Mouse (Mus musculus): ENCODE results near the gene Arap2.
"Not testable (repeated sequence)": the region's sequence is repeated elsewhere in the genome, so short reads cannot be mapped to it uniquely, and the experiment has no call there.

Gene Arap2

GRCm38 (mm10) chr5:62743220-62743922 is 22.6 kb downstream of the Arap2 start:
- no peak for DNase-seq (ENCODE audit: low spot score in 2 of 2)

DNA sequence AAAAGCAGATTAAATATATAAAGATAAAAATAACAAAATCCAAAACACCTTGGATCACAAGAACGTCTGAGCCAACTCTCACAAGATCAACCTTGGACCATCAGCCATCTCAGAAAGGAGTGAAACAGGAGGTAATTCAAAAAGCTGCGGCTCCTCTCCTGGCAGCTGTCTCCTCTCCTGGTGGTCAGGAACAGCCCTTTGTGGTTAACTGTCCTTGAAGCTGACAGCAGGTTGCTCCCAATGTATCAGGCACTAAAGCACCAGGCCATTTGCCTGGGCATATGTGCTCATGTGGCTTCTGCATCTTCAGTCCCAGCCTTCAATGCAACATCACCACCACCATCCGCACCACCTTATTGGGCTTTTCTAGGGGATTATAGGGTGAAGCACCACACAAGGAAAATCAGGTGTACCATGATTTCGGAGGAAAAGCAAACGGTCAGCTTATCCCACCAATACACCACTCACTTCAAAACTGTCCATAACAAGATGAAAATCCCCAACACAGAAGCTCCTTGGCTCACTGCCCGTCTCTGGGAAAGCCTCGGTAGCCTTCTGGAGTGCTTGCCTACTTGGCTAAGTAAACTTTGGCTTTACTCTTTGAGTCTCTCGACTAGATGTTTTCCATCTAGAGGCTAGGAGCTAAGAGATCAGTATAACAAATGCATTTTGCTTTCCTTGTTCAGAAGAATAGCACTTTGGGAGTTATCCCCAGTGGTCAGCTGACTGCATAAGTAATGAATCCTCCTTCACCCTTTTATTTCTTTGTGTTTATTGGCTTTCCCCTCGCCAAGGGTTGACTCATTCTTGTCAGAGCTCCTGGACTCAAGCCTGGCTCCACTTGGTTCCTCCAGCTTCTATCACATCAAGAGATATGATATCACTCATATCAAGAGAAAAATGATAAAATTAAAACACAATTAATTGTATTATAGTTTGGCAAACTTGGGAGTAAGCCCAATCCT is 26.2 kb downstream of the Arap2 start:
- no peak for DNase-seq (ENCODE audit: low spot score in 2 of 2)

DNA sequence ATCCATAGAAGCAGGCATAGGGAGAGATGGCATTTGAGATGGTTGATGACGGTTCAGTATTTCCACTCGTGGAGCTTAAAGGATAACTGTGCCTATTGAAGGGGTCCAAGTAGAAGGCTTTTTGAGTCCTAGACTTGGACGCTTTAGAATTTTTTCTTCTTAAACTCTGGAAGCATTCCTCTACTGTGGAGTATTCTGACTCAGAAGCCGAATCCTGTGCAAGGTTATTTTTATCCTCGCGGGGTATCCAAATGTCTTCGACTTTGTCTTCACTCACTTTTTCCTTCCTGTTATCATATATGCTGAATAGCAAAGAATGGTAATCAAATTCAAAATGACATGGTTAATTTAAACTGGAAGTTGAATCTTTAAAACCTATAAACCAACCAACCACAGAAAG is 35.4 kb downstream of the Arap2 start:
- DNase-seq (ENCODE audit: low spot score in 2 of 2) = not testable (repeated sequence)

GRCm38 (mm10) chr5:62725551-62725950 is 40.4 kb downstream of the Arap2 start:
- no peak for DNase-seq (ENCODE audit: low spot score in 2 of 2)

DNA sequence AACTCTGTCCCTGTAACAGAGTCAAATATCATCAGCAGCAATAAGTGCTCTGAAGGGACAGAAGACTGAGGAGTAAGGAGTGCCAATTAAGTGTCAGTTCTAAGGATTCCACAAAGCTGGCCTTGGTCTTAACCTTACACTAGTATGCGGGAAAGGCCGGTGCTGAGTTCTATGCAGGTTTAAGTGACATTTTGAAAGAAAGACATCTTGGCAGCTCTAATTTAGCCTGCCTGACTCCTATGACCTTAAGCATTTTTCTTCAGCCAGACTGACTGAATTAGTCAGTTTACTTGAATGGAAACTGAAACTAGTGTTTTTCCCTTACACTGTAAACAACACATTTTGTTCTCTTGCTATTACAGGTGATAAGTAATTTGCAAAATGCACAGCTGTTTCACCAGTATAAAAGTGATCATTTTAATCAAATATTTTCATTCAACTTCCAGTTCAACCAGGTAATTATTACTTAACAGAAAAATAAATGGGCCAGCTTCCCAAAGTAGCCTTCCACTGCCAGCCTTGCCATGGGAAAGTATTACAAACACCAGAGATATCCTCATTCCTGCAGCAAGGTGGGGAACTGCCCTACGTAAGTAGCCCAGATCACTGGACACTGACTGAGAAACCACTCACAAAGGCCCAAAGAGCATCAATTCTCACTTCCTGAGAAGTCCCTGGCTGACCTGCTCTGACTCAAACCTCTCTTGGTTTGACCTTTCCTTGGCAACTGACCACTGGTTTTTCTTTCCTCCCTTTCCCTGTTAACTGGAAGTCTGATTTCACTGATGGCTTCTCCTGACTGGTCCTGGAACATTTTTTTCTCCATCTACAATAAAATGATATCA is 42.5 kb downstream of the Arap2 start:
- DNase-seq (ENCODE audit: low spot score in 2 of 2) = no peak

DNA sequence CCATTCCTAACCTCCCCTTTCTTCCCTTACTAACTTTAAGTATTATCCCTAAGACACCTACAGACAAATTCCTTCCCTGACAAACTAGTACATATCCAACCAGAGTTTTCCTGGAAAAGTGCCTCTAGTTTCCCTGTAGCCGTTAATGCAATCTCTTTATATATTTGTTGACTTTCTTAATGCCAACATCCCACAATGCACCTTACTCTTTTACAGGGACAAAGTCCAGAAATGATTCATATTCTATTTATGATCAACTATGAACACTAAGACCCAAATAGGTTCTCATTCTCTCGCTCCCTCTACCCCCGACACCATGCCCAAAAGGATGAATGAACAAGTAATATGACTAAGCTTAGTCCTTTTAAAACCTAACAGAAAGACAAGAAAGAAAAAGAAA is 49.5 kb downstream of the Arap2 start:
- no peak for DNase-seq (ENCODE audit: low spot score in 2 of 2)

- no peak for DNase-seq (ENCODE audit: low spot score in 2 of 2)
These were observed 50.0 kb downstream of the Arap2 start for GRCm38 (mm10) chr5:62715977-62716376.

GRCm38 (mm10) chr5:62715436-62715835 is 50.5 kb downstream of the Arap2 start:
- DNase-seq (ENCODE audit: low spot score in 2 of 2) = no peak

DNA sequence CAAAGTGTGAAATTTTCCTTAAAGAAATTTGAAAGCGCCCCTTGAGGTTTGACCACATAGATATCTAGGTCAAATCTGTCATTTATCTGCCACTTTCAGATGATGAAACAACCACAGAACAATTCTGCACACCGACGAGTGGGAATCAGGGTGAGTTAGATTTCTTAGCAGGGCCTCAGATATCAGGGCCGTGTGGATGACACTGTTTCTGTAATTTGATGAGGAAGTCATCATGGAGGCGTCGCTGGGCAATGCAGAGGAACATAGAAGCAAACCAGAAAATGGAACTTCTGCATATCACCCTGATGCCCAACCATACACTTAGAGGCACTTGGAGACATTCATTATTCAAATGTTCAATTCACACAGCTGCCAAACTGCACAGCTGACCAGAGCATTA is 55.0 kb downstream of the Arap2 start:
- no peak for DNase-seq (ENCODE audit: low spot score in 2 of 2)

- peak; percentile 73 to 79 for DNase-seq (ENCODE audit: low spot score in 2 of 2)
These were observed 59.1 kb downstream of the Arap2 start for GRCm38 (mm10) chr5:62706900-62707299.

GRCm38 (mm10) chr5:62689965-62690364 is 76.0 kb downstream of the Arap2 start:
- DNase-seq (ENCODE audit: low spot score in 2 of 2) = no peak

DNA sequence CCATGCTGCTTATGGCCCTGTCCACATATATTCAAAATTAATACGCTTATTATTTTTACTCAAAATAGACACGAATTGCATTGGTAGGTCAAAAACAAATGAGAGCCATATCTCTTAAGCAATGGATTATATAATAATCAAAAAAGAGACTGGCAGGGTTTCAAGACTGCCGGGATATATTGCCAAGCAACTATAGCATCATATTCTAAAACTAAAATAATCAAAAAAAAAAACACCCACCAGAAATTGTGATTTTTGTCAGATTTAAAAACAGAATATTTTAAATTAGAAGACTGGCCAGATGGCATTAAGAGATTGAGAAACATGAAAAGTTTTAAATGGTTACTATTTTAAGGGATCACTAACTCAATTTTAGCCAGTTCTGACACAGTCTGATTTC is 82.2 kb downstream of the Arap2 start:
- DNase-seq (ENCODE audit: low spot score in 2 of 2) = no peak

DNA sequence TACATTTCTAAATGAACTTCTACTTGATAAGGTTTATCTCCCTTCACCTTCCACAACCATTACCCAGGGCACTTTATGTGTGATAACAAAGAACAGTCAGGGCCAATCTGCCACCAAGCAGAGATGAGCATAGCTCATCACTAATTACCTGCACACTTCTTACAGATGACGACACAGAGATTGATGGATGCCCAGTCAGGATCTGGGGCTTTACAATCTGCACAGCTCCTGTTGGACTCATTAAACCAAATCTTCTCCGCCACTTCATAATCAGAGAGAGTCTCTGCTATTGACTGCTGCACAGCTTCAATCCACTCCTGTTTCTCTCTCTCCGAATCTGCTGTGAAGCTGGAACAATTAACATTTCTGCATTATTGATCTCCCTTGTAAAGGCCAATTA is 82.8 kb downstream of the Arap2 start:
- no peak for DNase-seq (ENCODE audit: low spot score in 2 of 2)

DNA sequence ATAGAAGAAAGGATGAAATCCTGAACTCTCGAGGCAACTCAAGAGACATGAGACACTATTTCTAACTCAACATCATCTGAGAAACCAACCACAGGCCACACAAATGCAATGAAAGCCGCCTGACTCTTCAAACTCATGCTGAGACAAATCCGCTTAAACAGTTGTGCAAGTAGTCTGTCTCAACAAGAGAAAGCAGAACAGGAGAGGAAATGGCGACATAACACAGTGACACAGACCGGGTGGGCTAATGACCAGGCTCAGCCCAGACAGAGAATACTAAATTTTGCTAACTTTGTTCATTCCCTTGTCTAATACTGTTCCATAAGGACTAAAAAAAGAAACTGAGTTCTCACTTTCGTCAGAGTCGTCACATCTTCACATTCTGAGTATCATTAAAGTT is 88.6 kb downstream of the Arap2 start:
- no peak for DNase-seq (ENCODE audit: low spot score in 2 of 2)

- DNase-seq (ENCODE audit: low spot score in 2 of 2) = no peak
These were observed 93.1 kb downstream of the Arap2 start for GRCm38 (mm10) chr5:62672736-62673436.

- no peak for DNase-seq (ENCODE audit: low spot score in 2 of 2)
These were observed 100.6 kb downstream of the Arap2 start for GRCm38 (mm10) chr5:62665329-62665728.

DNA sequence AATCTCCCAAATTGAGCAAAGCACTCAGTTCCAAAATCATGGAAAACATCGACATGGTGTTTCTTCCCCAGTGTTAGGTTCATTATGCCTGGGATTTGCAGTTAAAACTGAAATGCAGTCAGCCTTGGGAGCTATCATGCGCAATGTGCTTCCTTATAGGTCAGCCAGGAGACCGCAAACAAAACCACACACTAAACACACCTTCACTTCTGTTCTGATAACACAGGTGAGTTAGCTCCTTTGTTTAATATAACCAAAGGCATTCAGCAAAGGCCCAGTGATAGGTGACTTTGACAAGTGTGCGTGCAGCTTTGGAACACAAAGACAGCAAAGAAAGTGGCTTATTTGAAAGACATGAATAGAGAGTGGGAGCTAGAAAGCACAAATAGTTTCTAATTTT is 101.1 kb downstream of the Arap2 start:
- no peak for DNase-seq (ENCODE audit: low spot score in 2 of 2)

DNA sequence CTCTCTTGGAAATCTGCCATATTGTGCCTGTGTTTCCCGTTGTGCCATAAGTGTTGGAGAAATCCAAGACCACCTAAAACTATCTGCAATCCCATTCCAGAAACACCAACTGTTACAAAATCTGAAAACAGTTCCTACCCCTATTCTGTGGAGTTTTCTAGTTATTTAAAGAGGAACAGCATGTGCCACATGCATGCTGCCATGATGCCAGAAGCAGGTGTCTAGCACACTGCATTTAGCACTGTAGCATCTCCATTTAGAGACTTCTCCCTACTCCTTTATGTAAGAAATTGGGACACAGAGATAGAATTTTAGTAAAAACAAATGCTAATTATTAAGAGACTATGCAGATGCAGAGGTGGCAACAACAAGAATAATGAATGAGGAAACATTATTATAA is 102.8 kb downstream of the Arap2 start:
- DNase-seq (ENCODE audit: low spot score in 2 of 2) = no peak

DNA sequence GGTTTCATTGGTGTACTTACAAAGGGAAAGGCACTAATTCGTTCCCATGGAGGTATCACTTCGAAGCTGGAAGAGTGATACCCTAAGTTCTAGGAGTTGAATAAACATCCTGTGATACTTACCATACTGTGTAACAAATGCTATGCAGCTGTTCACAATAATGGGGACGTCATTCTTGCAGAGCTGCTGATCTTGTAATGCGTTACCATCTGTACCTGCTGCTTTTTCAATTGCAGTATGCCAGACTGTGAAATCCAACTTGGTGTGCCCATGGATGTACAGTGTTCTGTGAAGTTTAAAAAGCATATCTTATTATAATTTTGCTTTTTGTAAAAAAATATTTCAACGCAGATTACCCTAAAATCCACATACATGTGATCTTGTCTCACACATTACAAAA is 112.0 kb downstream of the Arap2 start:
- no peak for DNase-seq (ENCODE audit: low spot score in 2 of 2)

GRCm38 (mm10) chr5:62642330-62642729 is 123.6 kb downstream of the Arap2 start:
- no peak for DNase-seq (ENCODE audit: low spot score in 2 of 2)

GRCm38 (mm10) chr5:62640501-62640900 is 125.5 kb downstream of the Arap2 start:
- DNase-seq (ENCODE audit: low spot score in 2 of 2) = no peak

Data from right cerebral cortex, adult 2 months (tissue).